Mouse (Mus musculus) E14TG2a.4 (cell line): ENCODE measurements around the gene Cbx8.

Experiments used
- H3K27me3 ChIP-seq: 2 replicates; pipeline ENCODE4 v1.6.1; 2014; ENCODE audit warnings: low read length, control low read depth; ENCODE audit not compliant: insufficient read depth
- H3K36me3 ChIP-seq: 2 replicates; pipeline ENCODE4 v1.6.1; 2014; ENCODE audit warnings: low read length, control low read depth; ENCODE audit not compliant: insufficient read depth
- H3K4me1 ChIP-seq: replicated peaks from 2 replicates; pipeline ENCODE4 v1.6.1; 2014; ENCODE audit warnings: low read depth, low read length, control low read depth
- H3K4me3 ChIP-seq: replicated peaks from 2 replicates; pipeline ENCODE4 v1.5.1; 2014; ENCODE audit warnings: mild to moderate bottlenecking, low read length
- H3K9me3 ChIP-seq: 2 replicates; pipeline ENCODE4 v1.6.1; 2014; ENCODE audit warnings: low read length, control low read depth
- CTCF ChIP-seq: conservative IDR thresholded peaks from 2 replicates; pipeline ENCODE4 v1.5.1; 2014; ENCODE audit warnings: low read length
- NANOG ChIP-seq: IDR thresholded peaks from 2 replicates; pipeline ENCODE4 v1.6.1; 2014; ENCODE audit warnings: borderline replicate concordance, low read length, mixed read lengths
- POU5F1 ChIP-seq: IDR thresholded peaks from 2 replicates; pipeline ENCODE4 v1.6.1; 2014; ENCODE audit warnings: low read length, borderline replicate concordance

Gene Cbx8

GRCm38 (mm10) chr11:119053738-119054350 lies 13.1 kb upstream of the Cbx8 start:
- H3K27me3 ChIP-seq = peaks cover 98% of the 10 kb centered on the region
- TF ChIP-seq CTCF (no peak), POU5F1 (no peak), NANOG (no peak)
- peaks cover 62% of the 10 kb centered on the region for H3K4me1 ChIP-seq
- H3K9me3 ChIP-seq = no peaks in the 10 kb centered on the region; the same call in 1 of the 2 replicates
- H3K4me3 ChIP-seq = peak overlapping the region; percentile 50
- H3K36me3 ChIP-seq = no peaks in the 10 kb centered on the region

- peaks cover 62% of the 10 kb centered on the region for H3K4me1 ChIP-seq
- peak overlapping the region; percentile 70 for H3K4me3 ChIP-seq
- H3K36me3 ChIP-seq = no peaks in the 10 kb centered on the region
- no peak for TF ChIP-seq CTCF
- TF ChIP-seq POU5F1 = no peak
- no peak for TF ChIP-seq NANOG
- H3K27me3 ChIP-seq = peaks cover 98% of the 10 kb centered on the region
- H3K9me3 ChIP-seq = no peaks in the 10 kb centered on the region; the same call in 1 of the 2 replicates
Observed at GRCm38 (mm10) chr11:119053257-119053670, 12.5 kb upstream of the Cbx8 start.

GRCm38 (mm10) chr11:119052661-119053256 lies 12.0 kb upstream of the Cbx8 start:
- H3K4me1 ChIP-seq = peaks cover 62% of the 10 kb centered on the region
- no peaks in the 10 kb centered on the region; the same call in 1 of the 2 replicates for H3K9me3 ChIP-seq
- H3K27me3 ChIP-seq = peaks cover 98% of the 10 kb centered on the region
- no peaks in the 10 kb centered on the region for H3K36me3 ChIP-seq
- peak overlapping the region; percentile 70 for H3K4me3 ChIP-seq
- TF ChIP-seq POU5F1 = no peak
- TF ChIP-seq CTCF = no peak
- TF ChIP-seq NANOG = no peak

DNA sequence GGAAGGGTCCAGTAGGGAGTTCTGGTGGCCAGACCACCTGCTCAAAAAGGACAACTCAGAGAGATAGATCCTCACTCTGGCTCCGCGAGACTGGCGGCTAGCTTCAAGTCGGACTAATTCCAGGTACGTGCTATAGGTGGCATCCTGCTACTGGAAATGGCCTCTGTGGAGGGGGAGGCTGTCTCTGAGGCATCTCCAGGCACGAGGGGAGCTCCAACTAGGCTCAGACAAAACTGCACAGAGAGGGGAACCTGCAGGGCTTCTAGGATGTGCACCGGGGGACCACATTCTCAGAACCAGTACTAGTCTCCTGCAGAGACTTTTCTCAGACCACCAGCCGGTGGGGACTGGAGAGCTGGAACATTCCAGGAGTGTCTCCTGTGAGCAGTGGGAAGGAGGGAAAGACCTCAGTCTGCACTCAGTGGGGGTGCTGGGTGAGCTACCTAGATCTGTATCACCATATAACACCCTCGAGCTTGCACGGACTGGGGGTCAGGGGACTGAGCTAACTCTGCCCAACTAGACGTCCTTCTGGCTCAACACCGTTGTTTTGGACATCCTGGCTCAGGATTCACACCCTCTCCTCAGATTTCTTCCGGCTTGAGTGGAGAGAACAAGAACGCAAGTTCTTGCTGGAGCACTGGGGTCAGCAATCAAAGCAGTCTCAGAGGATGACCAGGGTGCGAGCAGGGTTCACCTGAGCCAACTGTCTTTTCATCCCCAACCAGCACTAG lies 11.3 kb upstream of the Cbx8 start:
- Histone ChIP-seq H3K9me3 (no peaks in the 10 kb centered on the region; the same call in 1 of the 2 replicates), H3K27me3 (peaks cover 98% of the 10 kb centered on the region), H3K36me3 (no peaks in the 10 kb centered on the region), H3K4me3 (0 out of 2 replicates have a peak overlapping the region, but pooled peaks have one; percentile 70), H3K4me1 (peaks cover 62% of the 10 kb centered on the region)
- TF ChIP-seq NANOG = no peak
- no peak for TF ChIP-seq POU5F1
- TF ChIP-seq CTCF = no peak

DNA sequence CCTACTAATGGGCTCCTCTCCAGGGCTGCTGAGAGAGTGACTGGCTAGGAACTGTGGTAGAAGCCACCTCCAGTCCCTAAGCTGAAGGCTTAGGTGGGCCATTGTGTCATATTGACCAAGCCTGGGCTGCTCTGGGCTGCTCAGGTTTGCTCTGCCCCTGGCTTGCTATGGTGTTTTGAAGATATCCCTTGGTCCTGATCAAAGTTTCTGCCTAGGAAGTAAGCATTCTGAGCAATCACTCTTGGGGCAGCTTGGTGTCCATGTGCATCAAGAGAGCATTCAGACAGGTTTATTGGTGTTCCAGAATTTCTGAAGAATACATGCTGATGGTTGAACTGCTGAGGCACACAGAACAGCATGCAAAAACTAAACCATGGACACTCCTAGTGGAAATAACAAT lies 10.7 kb upstream of the Cbx8 start:
- Histone ChIP-seq H3K4me3 (no peak overlapping the region), H3K27me3 (peaks cover 98% of the 10 kb centered on the region), H3K4me1 (peaks cover 65% of the 10 kb centered on the region), H3K9me3 (no peaks in the 10 kb centered on the region; the same call in 1 of the 2 replicates), H3K36me3 (no peaks in the 10 kb centered on the region)
- TF ChIP-seq POU5F1 (no peak), NANOG (no peak), CTCF (no peak)

- Histone ChIP-seq H3K9me3 (no peaks in the 10 kb centered on the region; the same call in 1 of the 2 replicates), H3K27me3 (peaks cover 98% of the 10 kb centered on the region), H3K4me3 (no peak overlapping the region), H3K4me1 (peaks cover 61% of the 10 kb centered on the region), H3K36me3 (no peaks in the 10 kb centered on the region)
- TF ChIP-seq POU5F1 (no peak), CTCF (no peak), NANOG (no peak)
Observed at GRCm38 (mm10) chr11:119050361-119050760, 9.6 kb upstream of the Cbx8 start.

DNA sequence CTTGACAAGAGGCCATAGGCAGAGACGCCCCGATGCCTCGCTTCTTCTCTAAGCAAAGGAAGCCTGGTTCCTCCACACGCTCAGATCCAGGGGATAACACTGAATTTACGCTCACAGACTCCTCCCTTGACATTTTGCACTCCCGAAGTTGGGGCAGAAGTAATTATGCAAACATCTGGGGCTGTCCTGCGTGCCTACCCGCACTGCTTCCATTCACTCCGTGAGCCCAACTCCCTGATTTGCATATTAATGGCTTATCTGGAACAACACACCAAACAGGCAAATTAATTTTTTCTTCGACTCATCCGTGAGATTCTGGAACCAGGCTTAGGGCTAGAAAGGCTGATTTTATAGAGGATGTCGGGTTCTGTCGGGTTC lies 7.4 kb upstream of the Cbx8 start:
- TF ChIP-seq POU5F1 (peak; percentile 61; the same call in 1 of the 2 replicates), CTCF (no peak), NANOG (no peak)
- H3K4me1 ChIP-seq = peaks cover 53% of the 10 kb centered on the region
- peaks cover 100% of the 10 kb centered on the region for H3K27me3 ChIP-seq
- H3K9me3 ChIP-seq = no peaks in the 10 kb centered on the region; the same call in 1 of the 2 replicates
- H3K4me3 ChIP-seq = peak overlapping the region; percentile 39
- no peaks in the 10 kb centered on the region for H3K36me3 ChIP-seq
